Mouse (Mus musculus): Measurements from ENCODE around the gene Ninl. TPM values are rescaled to one million over a fixed set of nuclear protein-coding genes. Genes with fewer than 3 reads are reported as not detected.
A peak's percentile ranks its signal among the peaks of the same experiment; 100 is the strongest.

Ninl gene
- polyA plus RNA-seq, 1 experiment from 2014 or later, result 9.4 TPM

GRCm38 (mm10) chr2:150894617-150895267 is 144.4 kb downstream of the Ninl start:
- Histone ChIP-seq H3K27me3 (replicated peaks) (no peaks in the 10 kb centered on the region), H3K27ac (no peak overlapping the region), H3K9me3 (no peaks in the 10 kb centered on the region), H3K4me2 (no peak overlapping the region), H3K4me1 (no peaks in the 10 kb centered on the region), H3K9ac (no peak overlapping the region), H3K4me3 (replicated peaks) (no peak overlapping the region), H3K36me3 (no peaks in the 10 kb centered on the region)
- no peak for ATAC-seq (ENCODE audit: insufficient read depth, low FRiP score, low read depth)
- 86% methylated on average over 2 of the region's 2 CpGs for WGBS

- Histone ChIP-seq H3K36me3 (no peaks in the 10 kb centered on the region), H3K4me1 (no peaks in the 10 kb centered on the region), H3K9ac (no peak overlapping the region), H3K27ac (no peak overlapping the region), H3K27me3 (replicated peaks) (no peaks in the 10 kb centered on the region), H3K4me2 (no peak overlapping the region), H3K4me3 (replicated peaks) (no peak overlapping the region), H3K9me3 (no peaks in the 10 kb centered on the region)
- WGBS, result 67% methylated on average over 2 of the region's 2 CpGs
- ATAC-seq (ENCODE audit: insufficient read depth, low FRiP score, low read depth), result no peak
Observed at GRCm38 (mm10) chr2:150887370-150887769, 151.8 kb downstream of the Ninl start.

GRCm38 (mm10) chr2:150886315-150886714 is 152.9 kb downstream of the Ninl start:
- H3K4me3 ChIP-seq (replicated peaks), result no peak overlapping the region
- ATAC-seq (ENCODE audit: insufficient read depth, low FRiP score, low read depth), result no peak
- no peaks in the 10 kb centered on the region for H3K9me3 ChIP-seq
- no peaks in the 10 kb centered on the region for H3K36me3 ChIP-seq
- H3K27ac ChIP-seq, result no peak overlapping the region
- no peak overlapping the region for H3K9ac ChIP-seq
- H3K4me2 ChIP-seq, result no peak overlapping the region
- no peaks in the 10 kb centered on the region for H3K4me1 ChIP-seq
- H3K27me3 ChIP-seq (replicated peaks), result no peaks in the 10 kb centered on the region

DNA sequence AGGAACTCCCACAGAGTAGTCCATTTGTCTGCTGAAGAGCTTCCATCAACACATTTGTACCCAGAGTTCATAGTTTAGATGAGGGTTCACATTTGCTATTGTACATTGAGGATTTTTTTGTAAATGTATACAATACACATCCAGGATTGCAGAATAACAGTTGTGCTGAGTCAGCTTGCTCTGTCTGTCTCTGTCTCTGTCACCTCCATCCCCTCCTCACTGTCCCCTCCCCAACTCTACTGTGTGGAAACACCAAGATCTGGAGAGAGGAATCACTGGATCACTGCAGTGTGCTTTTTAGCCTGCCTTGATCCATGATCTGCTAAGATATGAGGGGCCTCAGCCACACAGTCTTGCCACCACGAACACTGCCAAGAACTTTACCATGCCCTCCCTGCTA is 153.4 kb downstream of the Ninl start:
- Histone ChIP-seq H3K36me3 (no peaks in the 10 kb centered on the region), H3K4me1 (no peaks in the 10 kb centered on the region), H3K27ac (no peak overlapping the region), H3K9ac (no peak overlapping the region), H3K27me3 (replicated peaks) (no peaks in the 10 kb centered on the region), H3K4me3 (replicated peaks) (no peak overlapping the region), H3K9me3 (no peaks in the 10 kb centered on the region), H3K4me2 (no peak overlapping the region)
- ATAC-seq (ENCODE audit: insufficient read depth, low FRiP score, low read depth), result no peak
- 54% methylated on average over 1 of the region's 1 CpGs for WGBS

- Histone ChIP-seq H3K27me3 (replicated peaks) (no peaks in the 10 kb centered on the region), H3K4me3 (replicated peaks) (no peak overlapping the region), H3K9me3 (no peaks in the 10 kb centered on the region), H3K36me3 (no peaks in the 10 kb centered on the region), H3K4me2 (no peak overlapping the region), H3K9ac (no peak overlapping the region), H3K27ac (no peak overlapping the region), H3K4me1 (no peaks in the 10 kb centered on the region)
- peak; percentile 53 for ATAC-seq (ENCODE audit: insufficient read depth, low FRiP score, low read depth)
- WGBS, result 76% methylated on average over 1 of the region's 1 CpGs
Observed at GRCm38 (mm10) chr2:150884779-150885110, 154.4 kb downstream of the Ninl start.

Other genes starting within 250 kb of the Ninl start
- 58.3 and 58.7 TPM in 2 replicates for gene Abhd12, start 134.6 kb downstream of the Ninl start, polyA plus RNA-seq (2015; fragmentation: Nextera tagmentation; extraction: Ambion mirVana)
- gene Gins1, start 134.0 kb downstream of the Ninl start, polyA plus RNA-seq (2015; fragmentation: Nextera tagmentation; extraction: Ambion mirVana), result 33.3 and 35.6 TPM in 2 replicates
- gene Nanp, start within 50 bp of the Ninl start, polyA plus RNA-seq (2015; fragmentation: Nextera tagmentation; extraction: Ambion mirVana), result 54.3 and 58.1 TPM in 2 replicates
- gene Gm14151, start 53.0 kb upstream of the Ninl start, polyA plus RNA-seq (2015; fragmentation: Nextera tagmentation; extraction: Ambion mirVana), result not detected in 2 replicates
- not detected in 2 replicates for gene Gm14147, start 58.9 kb upstream of the Ninl start, polyA plus RNA-seq (2015; fragmentation: Nextera tagmentation; extraction: Ambion mirVana)